Mouse (Mus musculus): Measurements from ENCODE around the gene Nckap5.
A peak's percentile ranks its signal among the peaks of the same experiment; 100 is the strongest.

- no peak for TF ChIP-seq EP300 (IDR thresholded peaks at IDR 0.05; ENCODE audit: low read length)
- TF ChIP-seq POLR2A (IDR thresholded peaks at IDR 0.05; ENCODE audit: low read depth, low read length): no peak
- TF ChIP-seq CTCF (conservative IDR thresholded peaks at IDR 0.05 in 1 of 2, IDR thresholded peaks at IDR 0.05 in 1 of 2; ENCODE audit: low read depth in 2 of 2, low read length in 2 of 2): peak in 1 of 2 experiments; percentile 22; a peak in 1 of 4 replicates
- TF ChIP-seq ZMIZ1 (IDR thresholded peaks at IDR 0.05; ENCODE audit: low read depth, low read length): no peak
- no peak for TF ChIP-seq USF1 (IDR thresholded peaks at IDR 0.05; ENCODE audit: low read depth, low read length)
- TF ChIP-seq POLR2AphosphoS2 (IDR thresholded peaks at IDR 0.05; ENCODE audit: low read depth, low read length): no peak
- TF ChIP-seq E2F4 (IDR thresholded peaks at IDR 0.05; ENCODE audit: insufficient replicate concordance, low read depth, low read length): no peak
- no peak for TF ChIP-seq HCFC1 (IDR thresholded peaks at IDR 0.05; ENCODE audit: low read depth, low read length)
- TF ChIP-seq USF2 (conservative IDR thresholded peaks at IDR 0.05; ENCODE audit: low read depth, low read length): no peak
Observed at GRCm38 (mm10) chr1:126407886-126408285, 422.7 kb downstream of the Nckap5 start.
